Mouse (Mus musculus): Measurements from ENCODE around the gene Krtap19-4. TPM values are rescaled to one million over a fixed set of nuclear protein-coding genes. Genes with fewer than 3 reads are reported as not detected.

Gene Krtap19-4
- polyA plus RNA-seq, 1 experiment from 2014 or later: not detected

DNA sequence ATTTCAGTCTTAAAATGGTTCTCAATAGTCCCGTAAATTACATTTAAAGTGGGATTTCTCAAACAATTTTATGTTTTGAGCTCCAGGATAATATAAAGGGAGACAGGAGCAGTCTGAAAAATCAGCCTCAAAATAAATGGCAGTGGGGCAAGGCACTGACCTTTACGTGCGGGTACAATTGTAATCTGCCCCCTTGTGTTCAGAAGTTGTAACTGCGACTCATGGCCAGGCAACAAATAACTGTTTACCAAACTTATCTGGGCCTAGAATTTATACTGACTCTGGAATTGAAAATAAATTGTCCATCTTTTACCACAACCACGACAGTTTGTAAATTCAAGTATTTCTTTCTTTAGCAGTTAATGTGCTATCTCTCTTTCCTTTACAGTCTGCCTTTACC lies 33.4 kb downstream of the Krtap19-4 start:
- ATAC-seq (ENCODE audit: insufficient number of reproducible peaks, low FRiP score, low TSS enrichment, low read depth): no peak
- H3K27me3 ChIP-seq (ENCODE audit: control insufficient read depth, insufficient read depth, low read length): no peaks in the 10 kb centered on the region
- H3K4me1 ChIP-seq (ENCODE audit: control insufficient read depth, insufficient read depth, low read length): no peaks in the 10 kb centered on the region
- H3K36me3 ChIP-seq (ENCODE audit: control insufficient read depth, insufficient read depth, low read length): no peaks in the 10 kb centered on the region
- no peak overlapping the region for H3K4me3 ChIP-seq (ENCODE audit: low read depth, low read length)
- 9% methylated on average over 5 of the region's 5 CpGs for WGBS
- DNase-seq (ENCODE audit: low spot score): peak; percentile 52
- no peaks in the 10 kb centered on the region for H3K9me3 ChIP-seq (ENCODE audit: control insufficient read depth, low read length)
- no peak overlapping the region for H3K9ac ChIP-seq (ENCODE audit: low read length)
- H3K27ac ChIP-seq (replicated peaks; ENCODE audit: low read depth, low read length): no peak overlapping the region
- H3K4me2 ChIP-seq (ENCODE audit: low read depth, severe bottlenecking): no peak overlapping the region

DNA sequence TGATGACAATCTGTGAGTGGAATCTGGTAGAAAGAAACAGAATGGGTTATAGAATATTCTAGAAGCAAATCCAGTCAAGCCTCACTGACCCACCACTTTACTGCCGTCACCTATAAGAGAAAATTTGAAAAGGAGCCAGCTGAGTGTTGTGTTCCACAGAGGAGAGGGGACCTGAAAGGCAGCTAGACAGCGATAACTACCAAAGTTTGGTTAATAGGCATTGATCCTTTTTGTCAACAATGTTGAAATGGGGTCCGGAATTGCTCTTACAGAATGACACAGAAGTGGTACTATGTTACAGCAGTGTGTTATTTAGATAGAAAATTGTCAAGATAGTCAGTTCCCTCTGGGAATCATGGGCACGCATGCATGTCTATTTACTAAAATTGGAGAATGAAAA lies 36.3 kb downstream of the Krtap19-4 start:
- ATAC-seq (ENCODE audit: insufficient number of reproducible peaks, low FRiP score, low TSS enrichment, low read depth) (no peak), DNase-seq (ENCODE audit: low spot score) (no peak)
- Histone ChIP-seq H3K36me3 (ENCODE audit: control insufficient read depth, insufficient read depth, low read length) (no peaks in the 10 kb centered on the region), H3K4me2 (ENCODE audit: low read depth, severe bottlenecking) (no peak overlapping the region), H3K9me3 (ENCODE audit: control insufficient read depth, low read length) (no peaks in the 10 kb centered on the region), H3K27me3 (ENCODE audit: control insufficient read depth, insufficient read depth, low read length) (no peaks in the 10 kb centered on the region), H3K4me3 (ENCODE audit: low read depth, low read length) (no peak overlapping the region), H3K4me1 (ENCODE audit: control insufficient read depth, insufficient read depth, low read length) (no peaks in the 10 kb centered on the region), H3K27ac (replicated peaks; ENCODE audit: low read depth, low read length) (no peak overlapping the region), H3K9ac (ENCODE audit: low read length) (no peak overlapping the region)
- WGBS: 92% methylated on average over 4 of the region's 4 CpGs

DNA sequence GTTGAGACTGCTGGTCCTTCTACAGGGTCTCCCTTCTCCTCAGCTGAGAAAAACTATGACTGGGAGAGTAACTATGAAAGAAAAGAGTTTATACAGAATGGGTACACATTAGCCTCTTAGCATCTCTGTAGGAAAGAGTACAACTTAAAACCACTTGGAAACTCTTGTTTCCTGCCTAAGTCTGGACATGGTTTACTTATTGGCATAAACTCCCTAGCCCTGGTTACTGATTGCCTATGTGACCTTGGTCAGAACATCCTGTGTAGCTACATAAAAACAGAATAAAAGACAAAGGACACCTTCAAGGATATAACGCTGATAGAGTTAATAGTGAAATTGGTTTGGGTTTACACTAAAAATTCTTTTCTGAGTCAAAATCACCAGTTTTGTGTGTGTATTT lies 37.5 kb downstream of the Krtap19-4 start:
- Histone ChIP-seq H3K9me3 (ENCODE audit: control insufficient read depth, low read length) (no peaks in the 10 kb centered on the region), H3K27ac (replicated peaks; ENCODE audit: low read depth, low read length) (no peak overlapping the region), H3K4me3 (ENCODE audit: low read depth, low read length) (no peak overlapping the region), H3K36me3 (ENCODE audit: control insufficient read depth, insufficient read depth, low read length) (no peaks in the 10 kb centered on the region), H3K9ac (ENCODE audit: low read length) (no peak overlapping the region), H3K27me3 (ENCODE audit: control insufficient read depth, insufficient read depth, low read length) (no peaks in the 10 kb centered on the region), H3K4me1 (ENCODE audit: control insufficient read depth, insufficient read depth, low read length) (no peaks in the 10 kb centered on the region), H3K4me2 (ENCODE audit: low read depth, severe bottlenecking) (no peak overlapping the region)
- WGBS: 97% methylated on average over 1 of the region's 1 CpGs
- no peak for ATAC-seq (ENCODE audit: insufficient number of reproducible peaks, low FRiP score, low TSS enrichment, low read depth)
- DNase-seq (ENCODE audit: low spot score): no peak

Other genes starting within 250 kb of the Krtap19-4 start
- gene Krtap26-1, start 237.3 kb downstream of the Krtap19-4 start, polyA plus RNA-seq (2014; fragmentation: Nextera tagmentation; extraction: Ambion mirVana): not detected in 2 replicates
- not detected in 2 replicates for gene Krtap27-1, start 213.4 kb downstream of the Krtap19-4 start, polyA plus RNA-seq (2014; fragmentation: Nextera tagmentation; extraction: Ambion mirVana)
- gene 2310061N02Rik, start 177.1 kb downstream of the Krtap19-4 start, polyA plus RNA-seq (2014; fragmentation: Nextera tagmentation; extraction: Ambion mirVana): not detected in 2 replicates
- gene Krtap13-1, start 156.2 kb downstream of the Krtap19-4 start, polyA plus RNA-seq (2014; fragmentation: Nextera tagmentation; extraction: Ambion mirVana): not detected in 2 replicates
- not detected in 2 replicates for gene Krtap13, start 133.5 kb downstream of the Krtap19-4 start, polyA plus RNA-seq (2014; fragmentation: Nextera tagmentation; extraction: Ambion mirVana)
- not detected in 2 replicates for gene 2310034C09Rik, start 126.2 kb downstream of the Krtap19-4 start, polyA plus RNA-seq (2014; fragmentation: Nextera tagmentation; extraction: Ambion mirVana)
- not detected in 2 replicates for gene 2310057N15Rik, start 110.9 kb downstream of the Krtap19-4 start, polyA plus RNA-seq (2014; fragmentation: Nextera tagmentation; extraction: Ambion mirVana)
- not detected in 2 replicates for gene Gm5965, start 107.2 kb downstream of the Krtap19-4 start, polyA plus RNA-seq (2014; fragmentation: Nextera tagmentation; extraction: Ambion mirVana)
- not detected in 2 replicates for gene Gm20741, start 72.9 kb downstream of the Krtap19-4 start, polyA plus RNA-seq (2014; fragmentation: Nextera tagmentation; extraction: Ambion mirVana)
- 0.23 TPM in 1 of 2 replicates, not detected in the other for gene Krtap15, start 64.9 kb downstream of the Krtap19-4 start, polyA plus RNA-seq (2014; fragmentation: Nextera tagmentation; extraction: Ambion mirVana)
- not detected in 2 replicates for gene Krtap14, start 58.9 kb downstream of the Krtap19-4 start, polyA plus RNA-seq (2014; fragmentation: Nextera tagmentation; extraction: Ambion mirVana)
- not detected in 2 replicates for gene Krtap19-1, start 15.7 kb downstream of the Krtap19-4 start, polyA plus RNA-seq (2014; fragmentation: Nextera tagmentation; extraction: Ambion mirVana)
- gene Krtap19-2, start 10.8 kb downstream of the Krtap19-4 start, polyA plus RNA-seq (2014; fragmentation: Nextera tagmentation; extraction: Ambion mirVana): not detected in 2 replicates
- gene Krtap19-3, start 7.1 kb downstream of the Krtap19-4 start, polyA plus RNA-seq (2014; fragmentation: Nextera tagmentation; extraction: Ambion mirVana): not detected in 2 replicates
- not detected in 2 replicates for gene Krtap19-5, start 11.4 kb upstream of the Krtap19-4 start, polyA plus RNA-seq (2014; fragmentation: Nextera tagmentation; extraction: Ambion mirVana)
- gene Krtap19-9b, start 47.2 kb upstream of the Krtap19-4 start, polyA plus RNA-seq (2014; fragmentation: Nextera tagmentation; extraction: Ambion mirVana): not detected in 2 replicates
- gene Krtap16-3, start 77.8 kb upstream of the Krtap19-4 start, polyA plus RNA-seq (2014; fragmentation: Nextera tagmentation; extraction: Ambion mirVana): not detected in 2 replicates
- gene Krtap22-2, start 125.7 kb upstream of the Krtap19-4 start, polyA plus RNA-seq (2014; fragmentation: Nextera tagmentation; extraction: Ambion mirVana): not detected in 2 replicates
- not detected in 2 replicates for gene Gm10229, start 130.2 kb upstream of the Krtap19-4 start, polyA plus RNA-seq (2014; fragmentation: Nextera tagmentation; extraction: Ambion mirVana)
- gene Krtap6-1, start 146.6 kb upstream of the Krtap19-4 start, polyA plus RNA-seq (2014; fragmentation: Nextera tagmentation; extraction: Ambion mirVana): not detected in 2 replicates
- not detected in 2 replicates for gene Gm10228, start 156.4 kb upstream of the Krtap19-4 start, polyA plus RNA-seq (2014; fragmentation: Nextera tagmentation; extraction: Ambion mirVana)
- gene Krtap6-5, start 162.8 kb upstream of the Krtap19-4 start, polyA plus RNA-seq (2014; fragmentation: Nextera tagmentation; extraction: Ambion mirVana): not detected in 2 replicates
- not detected in 2 replicates for gene 1110025L11Rik, start 178.9 kb upstream of the Krtap19-4 start, polyA plus RNA-seq (2014; fragmentation: Nextera tagmentation; extraction: Ambion mirVana)
- not detected in 2 replicates for gene Krtap6-3, start 198.9 kb upstream of the Krtap19-4 start, polyA plus RNA-seq (2014; fragmentation: Nextera tagmentation; extraction: Ambion mirVana)